Mouse (Mus musculus) CH12F3 (cell line): ENCODE data around the gene Vmn1r124.
"Not testable (repeated sequence)": the region's sequence is repeated elsewhere in the genome, so short reads cannot be mapped to it uniquely, and the experiment has no call there.

Source experiments
- in situ Hi-C: fragments of 300-500 bp; cut with MboI; formaldehyde crosslinking; loops from 2 replicates; pipeline ENCODE4 v1.14.3; 2020; ENCODE audit warnings: low sequenced_read_pairs

Vmn1r124 gene

GRCm38 (mm10) chr7:21260517-21260916, at the start of gene Vmn1r124:
Gene Vmn1r124 (minus strand): TSS chr7:21260617.
- in situ Hi-C loops, result not testable (repeated sequence)

- in situ Hi-C loops, result not testable (repeated sequence)
Observed at GRCm38 (mm10) chr7:21301367-21301766, 41.0 kb upstream of the Vmn1r124 start, which contains the start of gene Vmn1r126. Gene Vmn1r126 (minus strand): TSS chr7:21301467.

- in situ Hi-C loops, result not testable (repeated sequence)
Observed at GRCm38 (mm10) chr7:21271879-21272278, 11.5 kb upstream of the Vmn1r124 start, which contains the start of gene Vmn1r125. Gene Vmn1r125 (plus strand): TSS chr7:21272179.
